Mouse (Mus musculus) gonadal fat pad, adult 2 months (tissue): ENCODE data around the gene Tdrd1. TPM values are rescaled to one million over a fixed set of nuclear protein-coding genes. Genes with fewer than 3 reads are reported as not detected.

Experiments
- DNase-seq: peaks from one replicate; pipeline ENCODE4 v3.0.0-alpha.2; 2012; ENCODE audit warnings: low read depth
- polyA plus RNA-seq: library from polyadenylated mRNA; depleted of rRNA; stranded (reverse); fragments of >200 nt; gene quantifications from 2 replicates; pipeline ENCODE4 v1.2.3, GENCODE M21; 2012; rRNA removed

Tdrd1 gene
- polyA plus RNA-seq, 1 experiment = 1.1 TPM

- no peak for DNase-seq
These were observed 87.8 kb downstream of the Tdrd1 start for GRCm38 (mm10) chr19:56913761-56914160.

- no peak for DNase-seq
These were observed 88.6 kb downstream of the Tdrd1 start for GRCm38 (mm10) chr19:56914658-56915057.

- no peak for DNase-seq
These were observed 89.1 kb downstream of the Tdrd1 start for GRCm38 (mm10) chr19:56915084-56915483.

Other genes with a start within 250 kb of the Tdrd1 start
- 2.3 and 2.7 TPM in 2 replicates for gene Adrb1, start 104.0 kb upstream of the Tdrd1 start, polyA plus RNA-seq
- gene Ccdc186, start 4.0 kb upstream of the Tdrd1 start, polyA plus RNA-seq = 6.5 and 8.0 TPM in 2 replicates
- gene Vwa2, start 48.0 kb downstream of the Tdrd1 start, polyA plus RNA-seq = 18.3 and 21.0 TPM in 2 replicates
- gene Afap1l2, start 182.0 kb downstream of the Tdrd1 start, polyA plus RNA-seq = 8.9 and 11.7 TPM in 2 replicates